ENCODE assay signal across 10 mouse cellular contexts in the genomic region with DNA sequence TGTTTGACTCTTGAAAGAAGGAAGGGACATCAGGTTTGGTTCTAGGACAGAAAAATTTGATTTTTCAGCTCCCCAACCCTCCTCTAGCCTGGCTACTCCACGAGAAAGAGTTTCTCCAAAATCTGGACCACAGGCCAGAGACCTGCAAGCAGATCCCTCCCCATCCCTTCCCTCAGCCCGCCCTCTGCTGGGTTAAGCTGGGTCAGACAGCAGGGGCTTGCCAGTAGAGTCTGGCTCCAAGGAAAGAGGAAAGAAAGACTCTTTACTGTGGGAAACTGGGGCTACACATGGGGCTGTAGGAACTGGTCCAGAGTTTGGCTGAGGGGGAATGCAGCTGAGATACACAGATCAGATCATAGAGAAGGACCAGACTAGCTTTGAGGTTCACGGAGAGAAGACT. TPM values are rescaled to one million over a fixed set of nuclear protein-coding genes. Genes with fewer than 3 reads are reported as not detected.
DNase-seq lines count a peak whose midpoint lies in the region; ATAC-seq lines count a peak whose summit lies in the region.
"Had no signal": no experiment of that assay in that cellular context is flagged by ENCODE, and none has a peak within 500 bp of the region (broad histone marks: within the 10 kb centered on the region; RNA-seq: fewer than 3 reads in every experiment).

No protein-coding gene starts in this region.

- no peak overlapping the region for H3K9ac ChIP-seq in limb, embryonic 11.5 days (ENCODE audit: low read length)

- H3K4me1 ChIP-seq in limb, embryonic 11.5 days (ENCODE audit: control insufficient read depth, insufficient read depth, low read length), result 0 out of 2 replicates have a peak, but pooled peaks cover 5% of the 10 kb centered on the region

- H3K9me3 ChIP-seq in limb, embryonic 11.5 days (ENCODE audit: control insufficient read depth, low read length), result no peaks in the 10 kb centered on the region

- no peak overlapping the region for H3K4me2 ChIP-seq in limb, embryonic 11.5 days (ENCODE audit: low read depth, severe bottlenecking)

- no peak overlapping the region for H3K27ac ChIP-seq in limb, embryonic 11.5 days (replicated peaks; ENCODE audit: low read depth, low read length)

- WGBS in limb, embryonic 11.5 days, result 14% methylated on average over 3 of the region's 3 CpGs

- no peaks in the 10 kb centered on the region for H3K27me3 ChIP-seq in limb, embryonic 11.5 days (ENCODE audit: control insufficient read depth, insufficient read depth, low read length)

- H3K4me3 ChIP-seq in limb, embryonic 11.5 days (ENCODE audit: low read depth, low read length), result no peak overlapping the region

- peak; percentile 68 to 77 for DNase-seq in cerebellum, postnatal 10 days
- no peak for DNase-seq in cerebellum, adult 11 months
- DNase-seq in left cerebral cortex, postnatal 4 days, result peak; percentile 65
- DNase-seq in left cerebral cortex, postnatal 36 days (ENCODE audit: low spot score in 2 of 2), result no peak
- peak; percentile 78 for DNase-seq in ZHBTc4 (ENCODE audit: low read depth, low spot score)
- peak; percentile 66 for DNase-seq in limb, embryonic 11.5 days (ENCODE audit: low spot score)
- DNase-seq in spleen, adult 18-20 months, result no peak
- DNase-seq: cerebellum, adult 11-12 months; right cerebral cortex, postnatal 4 days had no signal

- no peak for ATAC-seq in limb, embryonic 11.5 days (ENCODE audit: insufficient number of reproducible peaks, low FRiP score, low TSS enrichment, low read depth)
- ATAC-seq in granulocyte monocyte progenitor cell, adult 5-6 weeks (replicated peaks; ENCODE audit: poor library complexity, severe bottlenecking), result no peak

- no peaks in the 10 kb centered on the region for H3K36me3 ChIP-seq in limb, embryonic 11.5 days (ENCODE audit: control insufficient read depth, insufficient read depth, low read length)

- intact Hi-C loops in left cerebral cortex, postnatal 4 days (cut with DNase I), result no loop called here
- intact Hi-C loops in left cerebral cortex, postnatal 36 days (cut with DNase I), result no loop called here

RNA-seq across cellular contexts. Expression of a gene that starts 3.7 kb away (rescaled TPM):
- total RNA-seq in left cerebral cortex, postnatal 4 days (2021), result 10 to 100 TPM; 31.9 to 36.0 TPM
- total RNA-seq in left cerebral cortex, postnatal 36 days (2021), result 10 to 100 TPM; 23.9 to 24.3 TPM
- 41.4 and 42.8 TPM in 2 replicates for polyA plus RNA-seq in limb, embryonic 11.5 days (2014; fragmentation: Nextera tagmentation; extraction: Ambion mirVana)
- 8.1 and 14.4 TPM in 2 replicates for total RNA-seq in granulocyte monocyte progenitor cell, adult 5-6 weeks (2014; fragmentation: Nextera tagmentation)
- total RNA-seq in granulocyte monocyte progenitor cell, adult 5-6 weeks (2017), result 3.3 and 8.2 TPM in 2 replicates

RNA-seq across cellular contexts. Expression of a gene that starts 15.9 kb away (rescaled TPM):
- total RNA-seq in left cerebral cortex, postnatal 4 days (2021), result 1 to 10 TPM; 5.3 to 5.4 TPM
- total RNA-seq in left cerebral cortex, postnatal 36 days (2021), result 1 to 10 TPM; 9.0 to 9.8 TPM
- 8.9 and 10.8 TPM in 2 replicates for polyA plus RNA-seq in limb, embryonic 11.5 days (2014; fragmentation: Nextera tagmentation; extraction: Ambion mirVana)
- not detected in 2 replicates for total RNA-seq in granulocyte monocyte progenitor cell, adult 5-6 weeks (2014; fragmentation: Nextera tagmentation)
- 0.31 TPM in 1 of 2 replicates, not detected in the other for total RNA-seq in granulocyte monocyte progenitor cell, adult 5-6 weeks (2017)

RNA-seq across cellular contexts. Expression of a gene that starts 22.6 kb away (rescaled TPM):
- total RNA-seq in left cerebral cortex, postnatal 4 days (2021), result 1 to 10 TPM; 6.0 to 7.0 TPM
- 1 to 10 TPM; 7.5 to 8.1 TPM for total RNA-seq in left cerebral cortex, postnatal 36 days (2021)
- 0.31 and 0.45 TPM in 2 replicates for polyA plus RNA-seq in limb, embryonic 11.5 days (2014; fragmentation: Nextera tagmentation; extraction: Ambion mirVana)
- not detected in 2 replicates for total RNA-seq in granulocyte monocyte progenitor cell, adult 5-6 weeks (2014; fragmentation: Nextera tagmentation)
- total RNA-seq in granulocyte monocyte progenitor cell, adult 5-6 weeks (2017), result not detected in 2 replicates

RNA-seq across cellular contexts. Expression of a gene that starts 34.9 kb away (rescaled TPM):
- 10 to 100 TPM; 27.0 to 28.0 TPM for total RNA-seq in left cerebral cortex, postnatal 4 days (2021)
- total RNA-seq in left cerebral cortex, postnatal 36 days (2021), result 10 to 100 TPM; 24.1 to 28.0 TPM
- 38.1 and 42.8 TPM in 2 replicates for polyA plus RNA-seq in limb, embryonic 11.5 days (2014; fragmentation: Nextera tagmentation; extraction: Ambion mirVana)
- 30.8 and 38.8 TPM in 2 replicates for total RNA-seq in granulocyte monocyte progenitor cell, adult 5-6 weeks (2014; fragmentation: Nextera tagmentation)
- total RNA-seq in granulocyte monocyte progenitor cell, adult 5-6 weeks (2017), result 22.4 and 22.5 TPM in 2 replicates

RNA-seq across cellular contexts. Expression of a gene that starts 35.0 kb away (rescaled TPM):
- 10 to 100 TPM; 44.3 to 50.0 TPM for total RNA-seq in left cerebral cortex, postnatal 4 days (2021)
- 10 to 100 TPM; 66.4 to 66.7 TPM for total RNA-seq in left cerebral cortex, postnatal 36 days (2021)
- 70.0 and 70.7 TPM in 2 replicates for polyA plus RNA-seq in limb, embryonic 11.5 days (2014; fragmentation: Nextera tagmentation; extraction: Ambion mirVana)
- 41.1 and 65.6 TPM in 2 replicates for total RNA-seq in granulocyte monocyte progenitor cell, adult 5-6 weeks (2014; fragmentation: Nextera tagmentation)
- total RNA-seq in granulocyte monocyte progenitor cell, adult 5-6 weeks (2017), result 55.3 and 71.5 TPM in 2 replicates

Comparison
In these comparisons a context has a peak if more than half of its experiments do, and no peak if none do; other contexts are left out.
1. DNase-seq: peak in cerebellum, postnatal 10 days (2 of 2), left cerebral cortex, postnatal 4 days (single experiment), ZHBTc4 (single experiment) and limb, embryonic 11.5 days (single experiment); none in cerebellum, adult 11 months (single experiment), left cerebral cortex, postnatal 36 days (0 of 2) and spleen, adult 18-20 months (0 of 2).
2. RNA of a gene that starts 15.9 kb away (total RNA-seq): 9.0 to 9.8 TPM in left cerebral cortex, postnatal 36 days and 5.3 to 5.4 TPM in left cerebral cortex, postnatal 4 days; 0.31 TPM in granulocyte monocyte progenitor cell, adult 5-6 weeks; every median in the first group is over 4 times any median in the second.
3. RNA of a gene that starts 22.6 kb away (total RNA-seq): 7.5 to 8.1 TPM in left cerebral cortex, postnatal 36 days and 6.0 to 7.0 TPM in left cerebral cortex, postnatal 4 days; not detected in granulocyte monocyte progenitor cell, adult 5-6 weeks; every median in the first group is over 4 times any median in the second.